Mouse (Mus musculus) small intestine, adult 2 months (tissue): Measurements from ENCODE around the gene Tpst2. TPM values are rescaled to one million over a fixed set of nuclear protein-coding genes. Genes with fewer than 3 reads are reported as not detected.

Source experiments
- H3K27ac ChIP-seq: fragments of 200-500 bp; 2 replicates; pipeline ENCODE4 v1.5.1; 2012; ENCODE audit warnings: low read depth, low read length, control low read depth, inconsistent platforms; ENCODE audit not compliant: insufficient read depth
- H3K27me3 ChIP-seq: fragments of 200-500 bp; 2 replicates; pipeline ENCODE4 v1.6.1; 2012; ENCODE audit warnings: mild to moderate bottlenecking, moderate library complexity, low read length, inconsistent platforms; ENCODE audit not compliant: control insufficient read depth, insufficient read depth
- H3K36me3 ChIP-seq: fragments of 200-500 bp; 2 replicates; pipeline ENCODE4 v1.6.1; 2012; ENCODE audit warnings: mild to moderate bottlenecking, low read length, control low read depth, inconsistent platforms; ENCODE audit not compliant: control insufficient read depth, insufficient read depth
- H3K4me1 ChIP-seq: fragments of 200-500 bp; 2 replicates; pipeline ENCODE4 v1.6.1; 2012; ENCODE audit warnings: low read length, inconsistent platforms, mixed read lengths; ENCODE audit not compliant: control insufficient read depth, insufficient read depth, insufficient read length
- H3K4me3 ChIP-seq: fragments of 200-500 bp; 2 replicates; pipeline ENCODE4 v1.5.1; 2012; ENCODE audit warnings: low read depth, mild to moderate bottlenecking, control low read depth, inconsistent platforms, low read length, moderate library complexity
- CTCF ChIP-seq: fragments of 200-500 bp; IDR thresholded peaks from 2 replicates; pipeline ENCODE4 v1.5.1; 2012; ENCODE audit warnings: low read depth, mild to moderate bottlenecking, control low read depth, inconsistent platforms, low read length, moderate library complexity, mixed read lengths; ENCODE audit not compliant: insufficient replicate concordance, insufficient read length; ENCODE audit errors: extremely low read depth
- POLR2A ChIP-seq: fragments of 200-500 bp; IDR thresholded peaks from 2 replicates; pipeline ENCODE4 v1.6.1; 2012; ENCODE audit warnings: low read depth, mild to moderate bottlenecking, control low read depth, inconsistent platforms, low read length, moderate library complexity
- WGBS: fragments of 180-500 bp; shearing (Covaris S2); methylation state at CpG from one replicate; pipeline ENCODE4 v1.1.7; 2018; 5-methylcytosine and 5-hydroxymethylcytosine counted together
- polyA plus RNA-seq: library from polyadenylated mRNA; depleted of rRNA; stranded (reverse); fragments of >200 nt; gene quantifications from 2 replicates; pipeline ENCODE4 v1.2.3, GENCODE M21; 2012

The Tpst2 gene
- polyA plus RNA-seq, 1 experiment = 35.4 TPM

- Histone ChIP-seq H3K4me3 (peak overlapping the region; percentile 7; the same call in 1 of the 2 replicates), H3K4me1 (peaks cover 24% of the 10 kb centered on the region), H3K27ac (peak overlapping the region; percentile 67), H3K27me3 (no peaks in the 10 kb centered on the region), H3K36me3 (no peaks in the 10 kb centered on the region)
- WGBS = 28% methylated on average over 11 of the region's 11 CpGs
- TF ChIP-seq POLR2A = no peak
- TF ChIP-seq CTCF = no peak
These were observed 10.6 kb downstream of the Tpst2 start for GRCm38 (mm10) chr5:112286984-112287641.

GRCm38 (mm10) chr5:112287652-112288051, 11.2 kb downstream of the Tpst2 start:
- TF ChIP-seq POLR2A (no peak), CTCF (no peak)
- 80% methylated on average over 2 of the region's 2 CpGs for WGBS
- H3K27ac ChIP-seq = peak overlapping the region; percentile 67
- H3K36me3 ChIP-seq = no peaks in the 10 kb centered on the region
- peaks cover 20% of the 10 kb centered on the region for H3K4me1 ChIP-seq
- no peaks in the 10 kb centered on the region for H3K27me3 ChIP-seq
- no peak overlapping the region for H3K4me3 ChIP-seq

GRCm38 (mm10) chr5:112288193-112289141, 12.0 kb downstream of the Tpst2 start:
- Histone ChIP-seq H3K4me3 (no peak overlapping the region), H3K27me3 (no peaks in the 10 kb centered on the region), H3K4me1 (peaks cover 20% of the 10 kb centered on the region), H3K27ac (no peak overlapping the region), H3K36me3 (no peaks in the 10 kb centered on the region)
- 76% methylated on average over 9 of the region's 9 CpGs for WGBS
- no peak for TF ChIP-seq CTCF
- TF ChIP-seq POLR2A = no peak

- Histone ChIP-seq H3K36me3 (no peaks in the 10 kb centered on the region), H3K4me3 (peak overlapping the region; percentile 12; the same call in 1 of the 2 replicates), H3K27me3 (no peaks in the 10 kb centered on the region), H3K4me1 (peaks cover 23% of the 10 kb centered on the region), H3K27ac (no peak overlapping the region)
- TF ChIP-seq CTCF (no peak), POLR2A (no peak)
- 46% methylated on average over 8 of the region's 8 CpGs for WGBS
These were observed 12.7 kb downstream of the Tpst2 start for GRCm38 (mm10) chr5:112289236-112289635.

GRCm38 (mm10) chr5:112289819-112290535, 13.5 kb downstream of the Tpst2 start:
- TF ChIP-seq POLR2A (no peak), CTCF (no peak)
- peaks cover 27% of the 10 kb centered on the region for H3K4me1 ChIP-seq
- no peaks in the 10 kb centered on the region for H3K36me3 ChIP-seq
- no peaks in the 10 kb centered on the region for H3K27me3 ChIP-seq
- 0 out of 2 replicates have a peak overlapping the region, but pooled peaks have one; percentile 6 for H3K4me3 ChIP-seq
- H3K27ac ChIP-seq = no peak overlapping the region
- WGBS = 76% methylated on average over 16 of the region's 16 CpGs

GRCm38 (mm10) chr5:112290536-112290880, 14.0 kb downstream of the Tpst2 start:
- Histone ChIP-seq H3K27me3 (no peaks in the 10 kb centered on the region), H3K4me3 (no peak overlapping the region), H3K4me1 (peaks cover 26% of the 10 kb centered on the region), H3K36me3 (no peaks in the 10 kb centered on the region), H3K27ac (no peak overlapping the region)
- WGBS = 84% methylated on average over 8 of the region's 8 CpGs
- TF ChIP-seq POLR2A (no peak), CTCF (no peak)
